Mouse (Mus musculus): ENCODE measurements around the gene Slc37a1. TPM values are rescaled to one million over a fixed set of nuclear protein-coding genes. Genes with fewer than 3 reads are reported as not detected.

Slc37a1 gene
- polyA plus RNA-seq, 1 experiment from 2014 or later = 10.4 TPM

- Histone ChIP-seq H3K27me3 (ENCODE audit: control insufficient read depth, insufficient read depth, low read length) (no peaks in the 10 kb centered on the region), H3K4me1 (replicated peaks; ENCODE audit: control insufficient read depth, insufficient read depth, low read length) (no peaks in the 10 kb centered on the region), H3K36me3 (replicated peaks; ENCODE audit: control insufficient read depth, insufficient read depth) (no peaks in the 10 kb centered on the region), H3K4me3 (replicated peaks; ENCODE audit: low read length) (no peak overlapping the region), H3K4me2 (replicated peaks) (no peak overlapping the region), H3K9ac (no peak overlapping the region), H3K27ac (no peak overlapping the region), H3K9me3 (ENCODE audit: control insufficient read depth, low read length) (no peaks in the 10 kb centered on the region)
- 88% methylated on average over 12 of the region's 12 CpGs for WGBS
- ATAC-seq (ENCODE audit: low FRiP score) = no peak
- DNase-seq (ENCODE audit: low spot score) = no peak
These were observed 28.7 kb upstream of the Slc37a1 start for GRCm38 (mm10) chr17:31257898-31258297.

- Histone ChIP-seq H3K9ac (no peak overlapping the region), H3K4me1 (replicated peaks; ENCODE audit: control insufficient read depth, insufficient read depth, low read length) (no peaks in the 10 kb centered on the region), H3K27me3 (ENCODE audit: control insufficient read depth, insufficient read depth, low read length) (no peaks in the 10 kb centered on the region), H3K4me2 (replicated peaks) (no peak overlapping the region), H3K36me3 (replicated peaks; ENCODE audit: control insufficient read depth, insufficient read depth) (no peaks in the 10 kb centered on the region), H3K27ac (no peak overlapping the region), H3K9me3 (ENCODE audit: control insufficient read depth, low read length) (no peaks in the 10 kb centered on the region), H3K4me3 (replicated peaks; ENCODE audit: low read length) (no peak overlapping the region)
- ATAC-seq (ENCODE audit: low FRiP score) (no peak), DNase-seq (ENCODE audit: low spot score) (no peak)
- WGBS = 78% methylated on average over 9 of the region's 9 CpGs
These were observed 28.2 kb upstream of the Slc37a1 start for GRCm38 (mm10) chr17:31258310-31258865.

- WGBS = 64% methylated on average over 4 of the region's 4 CpGs
- ATAC-seq (ENCODE audit: low FRiP score) (no peak), DNase-seq (ENCODE audit: low spot score) (no peak)
- H3K4me3 ChIP-seq (replicated peaks; ENCODE audit: low read length) = no peak overlapping the region
- H3K27me3 ChIP-seq (ENCODE audit: control insufficient read depth, insufficient read depth, low read length) = no peaks in the 10 kb centered on the region
- H3K36me3 ChIP-seq (replicated peaks; ENCODE audit: control insufficient read depth, insufficient read depth) = no peaks in the 10 kb centered on the region
- no peaks in the 10 kb centered on the region for H3K9me3 ChIP-seq (ENCODE audit: control insufficient read depth, low read length)
- H3K4me2 ChIP-seq (replicated peaks) = no peak overlapping the region
- no peak overlapping the region for H3K9ac ChIP-seq
- no peaks in the 10 kb centered on the region for H3K4me1 ChIP-seq (replicated peaks; ENCODE audit: control insufficient read depth, insufficient read depth, low read length)
- H3K27ac ChIP-seq = no peak overlapping the region
These were observed 27.4 kb upstream of the Slc37a1 start for GRCm38 (mm10) chr17:31259145-31259544.

GRCm38 (mm10) chr17:31259825-31260224 is 26.8 kb upstream of the Slc37a1 start:
- DNase-seq (ENCODE audit: low spot score) (no peak), ATAC-seq (ENCODE audit: low FRiP score) (no peak)
- H3K27ac ChIP-seq = no peak overlapping the region
- 72% methylated on average over 4 of the region's 4 CpGs for WGBS
- no peaks in the 10 kb centered on the region for H3K36me3 ChIP-seq (replicated peaks; ENCODE audit: control insufficient read depth, insufficient read depth)
- H3K9me3 ChIP-seq (ENCODE audit: control insufficient read depth, low read length) = no peaks in the 10 kb centered on the region
- no peak overlapping the region for H3K9ac ChIP-seq
- no peak overlapping the region for H3K4me3 ChIP-seq (replicated peaks; ENCODE audit: low read length)
- no peaks in the 10 kb centered on the region for H3K27me3 ChIP-seq (ENCODE audit: control insufficient read depth, insufficient read depth, low read length)
- H3K4me2 ChIP-seq (replicated peaks) = no peak overlapping the region
- no peaks in the 10 kb centered on the region for H3K4me1 ChIP-seq (replicated peaks; ENCODE audit: control insufficient read depth, insufficient read depth, low read length)

GRCm38 (mm10) chr17:31260430-31260829 is 26.2 kb upstream of the Slc37a1 start:
- 89% methylated on average over 7 of the region's 7 CpGs for WGBS
- Histone ChIP-seq H3K27me3 (ENCODE audit: control insufficient read depth, insufficient read depth, low read length) (no peaks in the 10 kb centered on the region), H3K36me3 (replicated peaks; ENCODE audit: control insufficient read depth, insufficient read depth) (no peaks in the 10 kb centered on the region), H3K4me1 (replicated peaks; ENCODE audit: control insufficient read depth, insufficient read depth, low read length) (no peaks in the 10 kb centered on the region), H3K27ac (no peak overlapping the region), H3K9ac (no peak overlapping the region), H3K9me3 (ENCODE audit: control insufficient read depth, low read length) (no peaks in the 10 kb centered on the region), H3K4me3 (replicated peaks; ENCODE audit: low read length) (no peak overlapping the region), H3K4me2 (replicated peaks) (no peak overlapping the region)
- ATAC-seq (ENCODE audit: low FRiP score) = no peak
- DNase-seq (ENCODE audit: low spot score) = no peak

- ATAC-seq (ENCODE audit: low FRiP score) = no peak
- Histone ChIP-seq H3K36me3 (replicated peaks; ENCODE audit: control insufficient read depth, insufficient read depth) (no peaks in the 10 kb centered on the region), H3K27me3 (ENCODE audit: control insufficient read depth, insufficient read depth, low read length) (no peaks in the 10 kb centered on the region), H3K9me3 (ENCODE audit: control insufficient read depth, low read length) (no peaks in the 10 kb centered on the region), H3K4me1 (replicated peaks; ENCODE audit: control insufficient read depth, insufficient read depth, low read length) (no peaks in the 10 kb centered on the region), H3K4me2 (replicated peaks) (no peak overlapping the region), H3K9ac (no peak overlapping the region), H3K4me3 (replicated peaks; ENCODE audit: low read length) (no peak overlapping the region), H3K27ac (no peak overlapping the region)
- WGBS = 80% methylated on average over 6 of the region's 6 CpGs
- DNase-seq (ENCODE audit: low spot score) = no peak
These were observed 25.2 kb upstream of the Slc37a1 start for GRCm38 (mm10) chr17:31261352-31261751.

GRCm38 (mm10) chr17:31262715-31263114 is 23.9 kb upstream of the Slc37a1 start:
- Histone ChIP-seq H3K9ac (no peak overlapping the region), H3K27ac (no peak overlapping the region), H3K36me3 (replicated peaks; ENCODE audit: control insufficient read depth, insufficient read depth) (no peaks in the 10 kb centered on the region), H3K4me3 (replicated peaks; ENCODE audit: low read length) (no peak overlapping the region), H3K4me1 (replicated peaks; ENCODE audit: control insufficient read depth, insufficient read depth, low read length) (no peaks in the 10 kb centered on the region), H3K4me2 (replicated peaks) (no peak overlapping the region), H3K27me3 (ENCODE audit: control insufficient read depth, insufficient read depth, low read length) (no peaks in the 10 kb centered on the region), H3K9me3 (ENCODE audit: control insufficient read depth, low read length) (no peaks in the 10 kb centered on the region)
- 61% methylated on average over 5 of the region's 5 CpGs for WGBS
- ATAC-seq (ENCODE audit: low FRiP score) (no peak), DNase-seq (ENCODE audit: low spot score) (no peak)

GRCm38 (mm10) chr17:31263770-31264169 is 22.8 kb upstream of the Slc37a1 start:
- Histone ChIP-seq H3K36me3 (replicated peaks; ENCODE audit: control insufficient read depth, insufficient read depth) (no peaks in the 10 kb centered on the region), H3K9me3 (ENCODE audit: control insufficient read depth, low read length) (no peaks in the 10 kb centered on the region), H3K4me1 (replicated peaks; ENCODE audit: control insufficient read depth, insufficient read depth, low read length) (no peaks in the 10 kb centered on the region), H3K4me2 (replicated peaks) (no peak overlapping the region), H3K9ac (no peak overlapping the region), H3K27ac (no peak overlapping the region), H3K4me3 (replicated peaks; ENCODE audit: low read length) (no peak overlapping the region), H3K27me3 (ENCODE audit: control insufficient read depth, insufficient read depth, low read length) (no peaks in the 10 kb centered on the region)
- no peak for DNase-seq (ENCODE audit: low spot score)
- WGBS = 84% methylated on average over 5 of the region's 5 CpGs
- ATAC-seq (ENCODE audit: low FRiP score) = no peak

- no peaks in the 10 kb centered on the region for H3K9me3 ChIP-seq (ENCODE audit: control insufficient read depth, low read length)
- H3K27me3 ChIP-seq (ENCODE audit: control insufficient read depth, insufficient read depth, low read length) = no peaks in the 10 kb centered on the region
- H3K4me1 ChIP-seq (replicated peaks; ENCODE audit: control insufficient read depth, insufficient read depth, low read length) = no peaks in the 10 kb centered on the region
- DNase-seq (ENCODE audit: low spot score) (no peak), ATAC-seq (ENCODE audit: low FRiP score) (no peak)
- H3K27ac ChIP-seq = no peak overlapping the region
- 66% methylated on average over 6 of the region's 6 CpGs for WGBS
- no peak overlapping the region for H3K4me3 ChIP-seq (replicated peaks; ENCODE audit: low read length)
- no peak overlapping the region for H3K9ac ChIP-seq
- H3K36me3 ChIP-seq (replicated peaks; ENCODE audit: control insufficient read depth, insufficient read depth) = no peaks in the 10 kb centered on the region
- no peak overlapping the region for H3K4me2 ChIP-seq (replicated peaks)
These were observed 22.2 kb upstream of the Slc37a1 start for GRCm38 (mm10) chr17:31264372-31264771.

- H3K4me3 ChIP-seq (replicated peaks; ENCODE audit: low read length) = no peak overlapping the region
- no peaks in the 10 kb centered on the region for H3K9me3 ChIP-seq (ENCODE audit: control insufficient read depth, low read length)
- DNase-seq (ENCODE audit: low spot score) = no peak
- H3K36me3 ChIP-seq (replicated peaks; ENCODE audit: control insufficient read depth, insufficient read depth) = no peaks in the 10 kb centered on the region
- no peak for ATAC-seq (ENCODE audit: low FRiP score)
- H3K4me2 ChIP-seq (replicated peaks) = no peak overlapping the region
- 17% methylated on average over 3 of the region's 3 CpGs for WGBS
- no peaks in the 10 kb centered on the region for H3K4me1 ChIP-seq (replicated peaks; ENCODE audit: control insufficient read depth, insufficient read depth, low read length)
- H3K9ac ChIP-seq = no peak overlapping the region
- H3K27me3 ChIP-seq (ENCODE audit: control insufficient read depth, insufficient read depth, low read length) = no peaks in the 10 kb centered on the region
- no peak overlapping the region for H3K27ac ChIP-seq
These were observed 21.4 kb upstream of the Slc37a1 start for GRCm38 (mm10) chr17:31265171-31265572.
